Mouse (Mus musculus): ENCODE measurements around the gene Gm128.

DNA sequence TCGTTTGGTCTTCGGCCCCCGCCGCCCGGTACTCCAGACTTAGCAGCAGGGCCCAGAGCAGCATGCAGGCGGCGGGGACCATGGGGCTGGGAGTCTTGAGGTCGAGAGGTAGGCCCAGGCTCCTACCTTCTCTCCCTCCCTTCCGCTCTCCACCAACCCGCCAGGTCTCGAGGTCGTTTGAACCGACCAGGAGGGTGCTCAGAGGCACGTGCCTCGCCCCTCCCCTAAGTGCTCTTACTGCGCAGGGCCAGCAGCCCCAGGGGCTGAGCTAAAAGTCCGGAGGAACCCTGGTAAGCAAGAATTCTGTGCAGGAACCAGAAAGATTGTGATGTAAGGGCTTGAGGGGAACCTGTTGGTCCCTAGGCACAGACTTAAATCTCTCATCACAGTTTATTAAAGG lies 498 bp downstream of the Gm128 start:
- TF ChIP-seq CTCF (IDR thresholded peaks at IDR 0.05; ENCODE audit: insufficient read depth, low read length) (no peak), POLR2A (IDR thresholded peaks at IDR 0.05; ENCODE audit: borderline replicate concordance, extremely low read depth, low read depth, low read length) (no peak)

Measured in lung, adult 2 months (tissue).